Mouse (Mus musculus) midbrain, embryonic 11.5 days (tissue): ENCODE data around the gene Snx1. TPM values are rescaled to one million over a fixed set of nuclear protein-coding genes. Genes with fewer than 3 reads are reported as not detected.
A peak's percentile ranks its signal among the peaks of the same experiment; 100 is the strongest.

Experiments used
- ATAC-seq: fragments of 200-750 bp; cut with Nextera tagmentation; 2 replicates; pipeline ENCODE4 v1.8.0; 2017; ENCODE audit warnings: moderate TSS enrichment, moderate library complexity; ENCODE audit not compliant: low FRiP score
- DNase-seq: peaks from one replicate; pipeline ENCODE4 v3.0.0; 2015; ENCODE audit warnings: low spot score; ENCODE audit errors: missing footprints
- H3K27ac ChIP-seq: fragments of 300-500 bp; sonication (generic); 2 replicates; pipeline ENCODE4 v1.5.1; 2014; ENCODE audit warnings: low read depth, low read length
- H3K27me3 ChIP-seq: fragments of 300-500 bp; sonication (generic); 2 replicates; pipeline ENCODE4 v1.6.1; 2014; ENCODE audit warnings: mild to moderate bottlenecking, low read length, moderate library complexity, mixed read lengths; ENCODE audit not compliant: control insufficient read depth, insufficient read depth
- H3K36me3 ChIP-seq: fragments of 300-500 bp; sonication (generic); 2 replicates; pipeline ENCODE4 v1.6.1; 2014; ENCODE audit warnings: mild to moderate bottlenecking, low read length, moderate library complexity, mixed read lengths; ENCODE audit not compliant: control insufficient read depth, insufficient read depth
- H3K4me1 ChIP-seq: fragments of 300-500 bp; sonication (generic); 2 replicates; pipeline ENCODE4 v1.6.1; 2014; ENCODE audit warnings: low read length; ENCODE audit not compliant: control insufficient read depth, insufficient read depth
- H3K4me2 ChIP-seq: fragments of 300-500 bp; sonication (generic); 2 replicates; pipeline ENCODE4 v1.6.1; 2014; ENCODE audit warnings: mild to moderate bottlenecking, moderate library complexity
- H3K4me3 ChIP-seq: fragments of 300-500 bp; sonication (generic); 2 replicates; pipeline ENCODE4 v1.5.1; 2014; ENCODE audit warnings: low read depth, low read length
- H3K9ac ChIP-seq: fragments of 300-500 bp; sonication (generic); 2 replicates; pipeline ENCODE4 v1.6.1; 2014; ENCODE audit warnings: low read length
- H3K9me3 ChIP-seq: fragments of 300-500 bp; sonication (generic); 2 replicates; pipeline ENCODE4 v1.6.1; 2016; ENCODE audit warnings: low read length; ENCODE audit not compliant: control insufficient read depth
- WGBS: fragments of 180-500 bp; shearing (Covaris S2); extraction: QIAGEN DNeasy Blood & Tissue Kit; methylation state at CpG from one replicate; pipeline ENCODE4 v1.1.7; 2014; 5-methylcytosine and 5-hydroxymethylcytosine counted together
- polyA plus RNA-seq: library from polyadenylated mRNA; unstranded; fragments of >200 nt; fragmentation: Nextera tagmentation; extraction: Ambion mirVana; gene quantifications from 2 replicates; pipeline ENCODE4 v1.2.1, GENCODE M21; 2014

Gene Snx1
- polyA plus RNA-seq, 1 experiment from 2014 or later = 147 TPM

DNA sequence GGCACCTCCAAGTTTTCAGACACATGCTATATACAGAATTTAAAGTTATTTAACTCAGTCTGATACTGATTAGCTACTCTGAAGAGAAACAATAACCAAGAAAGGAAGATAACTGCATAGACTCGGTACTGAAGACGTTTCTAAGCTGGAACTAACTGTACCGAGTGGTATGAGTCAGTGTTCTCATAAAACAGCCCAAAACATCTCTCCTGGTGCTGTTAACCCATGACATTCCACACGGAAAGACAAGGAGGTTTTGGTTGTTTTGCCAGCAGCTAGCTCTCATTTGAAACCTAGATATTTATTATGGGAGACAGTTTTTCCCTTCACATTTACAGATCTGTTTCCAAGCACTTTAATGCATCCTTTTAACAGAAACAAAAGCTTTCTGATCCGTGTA, 2.7 kb downstream of the Snx1 start:
- Histone ChIP-seq H3K27ac (no peak overlapping the region), H3K36me3 (no peaks in the 10 kb centered on the region), H3K9me3 (no peaks in the 10 kb centered on the region), H3K4me1 (peaks cover 23% of the 10 kb centered on the region), H3K4me2 (peak overlapping the region; percentile 73), H3K4me3 (peak overlapping the region; percentile 81), H3K9ac (peak overlapping the region; percentile 88), H3K27me3 (no peaks in the 10 kb centered on the region)
- ATAC-seq = no peak
- DNase-seq = no peak
- WGBS = 30% methylated on average over 5 of the region's 5 CpGs

DNA sequence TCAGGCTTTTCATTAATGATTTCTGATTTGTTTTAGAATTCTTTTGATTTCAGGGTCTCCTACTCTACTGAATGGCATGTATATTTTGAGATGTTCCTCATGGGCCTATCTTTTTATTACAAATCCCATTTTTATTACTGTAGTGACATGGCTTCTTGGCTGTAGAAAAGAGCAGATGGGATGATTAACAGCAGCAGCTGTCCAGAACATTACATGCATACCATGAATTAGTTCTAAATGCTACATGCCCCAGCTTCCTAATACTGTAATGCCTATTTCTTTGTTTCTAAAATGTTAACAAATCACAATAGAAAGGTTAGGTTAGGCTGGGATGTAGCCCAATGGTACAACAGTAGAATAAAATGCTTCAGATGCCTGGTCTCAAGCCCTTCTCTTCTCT, 5.0 kb downstream of the Snx1 start:
- H3K27me3 ChIP-seq = no peaks in the 10 kb centered on the region
- H3K9me3 ChIP-seq = no peaks in the 10 kb centered on the region
- H3K36me3 ChIP-seq = no peaks in the 10 kb centered on the region
- DNase-seq (no peak), ATAC-seq (no peak)
- no peak overlapping the region for H3K9ac ChIP-seq
- H3K4me2 ChIP-seq = no peak overlapping the region
- H3K4me1 ChIP-seq = peaks cover 18% of the 10 kb centered on the region
- no peak overlapping the region for H3K27ac ChIP-seq
- no peak overlapping the region for H3K4me3 ChIP-seq

DNA sequence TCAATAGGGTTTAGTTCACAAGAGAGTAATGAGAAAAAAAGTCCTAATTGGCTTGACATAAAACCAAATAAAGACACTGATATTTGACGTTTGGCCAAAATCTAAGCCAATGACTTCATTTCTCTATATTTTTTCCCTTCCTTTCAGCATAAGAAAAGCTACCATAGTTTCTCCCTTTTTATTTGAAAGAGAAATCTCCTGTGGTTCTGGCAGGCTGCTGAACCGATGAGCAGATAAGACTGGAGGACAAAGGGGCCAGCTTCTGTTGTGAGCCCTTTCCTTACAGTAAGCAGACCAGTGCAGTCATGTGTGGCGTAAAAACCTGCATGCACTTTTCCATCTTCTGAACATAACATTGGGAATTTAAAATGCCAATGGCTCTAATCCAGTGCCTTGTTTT, 5.4 kb downstream of the Snx1 start:
- Histone ChIP-seq H3K9me3 (no peaks in the 10 kb centered on the region), H3K36me3 (no peaks in the 10 kb centered on the region), H3K4me1 (peaks cover 16% of the 10 kb centered on the region), H3K27me3 (no peaks in the 10 kb centered on the region), H3K4me2 (no peak overlapping the region), H3K4me3 (no peak overlapping the region), H3K27ac (no peak overlapping the region), H3K9ac (no peak overlapping the region)
- 83% methylated on average over 3 of the region's 3 CpGs for WGBS
- DNase-seq (no peak), ATAC-seq (no peak)

DNA sequence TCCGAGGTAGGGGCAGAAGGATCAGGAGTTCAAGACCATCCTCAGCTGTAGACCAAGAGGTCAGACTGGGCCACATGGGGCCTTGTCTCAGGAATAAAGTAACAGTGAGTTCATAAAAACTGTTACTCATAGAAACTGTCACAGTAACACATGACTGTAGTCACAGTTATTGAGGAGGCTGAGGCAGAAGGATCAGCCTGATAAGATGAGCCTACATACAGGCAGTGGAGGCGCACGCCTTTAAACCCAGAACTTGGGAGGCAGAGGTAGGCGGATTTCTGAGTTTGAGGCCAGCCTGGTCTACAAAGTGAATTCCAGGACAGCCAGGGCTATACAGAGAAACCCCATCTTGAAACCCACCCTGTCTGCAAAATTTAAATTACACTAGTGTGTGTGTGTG, 6.3 kb downstream of the Snx1 start:
- DNase-seq = no peak
- Histone ChIP-seq H3K4me2 (no peak overlapping the region), H3K4me1 (peaks cover 10% of the 10 kb centered on the region), H3K27ac (no peak overlapping the region), H3K27me3 (no peaks in the 10 kb centered on the region), H3K36me3 (no peaks in the 10 kb centered on the region), H3K4me3 (no peak overlapping the region), H3K9ac (no peak overlapping the region), H3K9me3 (no peaks in the 10 kb centered on the region)
- ATAC-seq = no peak
- whole genome bisulfite sequencing = 92% methylated on average over 4 of the region's 4 CpGs

DNA sequence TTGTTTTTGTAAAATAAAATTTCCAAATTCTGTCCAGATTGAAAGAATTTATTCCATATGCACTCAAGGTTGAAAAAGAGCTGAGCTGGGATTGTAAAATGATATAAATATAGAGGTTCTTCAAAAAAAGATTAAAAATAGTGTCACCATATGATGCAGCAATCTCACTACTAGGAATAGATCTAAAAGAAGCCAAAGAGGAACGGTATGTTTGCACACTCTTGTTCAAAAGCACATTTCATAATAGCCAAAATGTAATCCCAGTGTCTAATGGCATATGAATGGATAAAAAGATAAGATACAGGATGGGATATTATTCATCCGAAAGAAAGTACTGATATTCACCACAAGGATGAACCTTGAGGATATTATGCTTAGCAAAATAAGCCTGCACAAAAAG, 6.9 kb downstream of the Snx1 start:
- DNase-seq (no peak), ATAC-seq (no peak)
- no peak overlapping the region for H3K27ac ChIP-seq
- H3K9me3 ChIP-seq = no peaks in the 10 kb centered on the region
- no peak overlapping the region for H3K9ac ChIP-seq
- H3K4me2 ChIP-seq = no peak overlapping the region
- no peak overlapping the region for H3K4me3 ChIP-seq
- 92% methylated on average over 2 of the region's 2 CpGs for WGBS
- peaks cover 7% of the 10 kb centered on the region for H3K4me1 ChIP-seq
- no peaks in the 10 kb centered on the region for H3K27me3 ChIP-seq
- no peaks in the 10 kb centered on the region for H3K36me3 ChIP-seq

DNA sequence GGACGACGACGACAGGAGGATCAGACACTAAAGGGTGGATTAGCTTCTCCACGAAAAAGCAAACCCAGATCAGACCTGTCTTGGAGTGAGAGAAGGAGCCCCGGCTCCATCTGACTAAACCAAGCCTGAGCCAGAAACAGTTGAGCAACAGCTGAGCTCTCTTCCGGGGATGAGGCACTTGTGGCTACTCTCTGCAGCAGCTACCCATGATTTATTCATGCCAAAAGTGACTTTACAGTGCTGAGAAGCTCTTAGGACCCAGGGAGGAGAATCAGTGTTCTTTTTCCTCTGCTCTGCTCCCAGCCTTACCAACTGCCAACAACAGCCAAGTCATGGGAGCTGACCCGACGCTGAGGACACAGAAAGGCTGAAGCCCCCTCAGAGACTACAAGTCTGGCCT, 9.5 kb downstream of the Snx1 start:
- Histone ChIP-seq H3K36me3 (peaks cover 3% of the 10 kb centered on the region; the same call in 1 of the 2 replicates), H3K9ac (peak overlapping the region; percentile 20; the same call in 1 of the 2 replicates), H3K4me3 (no peak overlapping the region), H3K4me1 (peaks cover 2% of the 10 kb centered on the region; the same call in 1 of the 2 replicates), H3K9me3 (no peaks in the 10 kb centered on the region), H3K27ac (no peak overlapping the region), H3K27me3 (no peaks in the 10 kb centered on the region), H3K4me2 (no peak overlapping the region)
- ATAC-seq (no peak), DNase-seq (no peak)
- 64% methylated on average over 8 of the region's 8 CpGs for WGBS

DNA sequence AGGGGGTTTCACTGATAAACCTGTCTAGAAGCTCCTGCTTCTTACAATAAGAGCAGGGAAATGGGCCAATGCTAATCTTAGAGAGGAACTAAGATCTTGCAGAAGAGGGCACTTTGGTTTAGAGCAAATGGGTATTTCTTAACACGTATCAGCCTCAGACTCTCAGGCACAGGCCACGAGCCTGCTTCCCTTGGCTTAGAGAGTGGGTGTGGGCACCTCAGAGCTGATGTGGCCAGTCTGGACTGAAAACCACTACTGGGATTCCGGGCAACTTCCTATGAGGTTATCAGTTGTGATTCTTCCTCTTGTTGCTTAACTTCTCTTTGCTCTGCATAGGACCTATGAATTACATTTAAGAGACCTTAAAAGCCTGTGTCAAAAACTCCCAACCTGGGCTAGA, 12.0 kb downstream of the Snx1 start:
- Histone ChIP-seq H3K27ac (no peak overlapping the region), H3K9ac (no peak overlapping the region), H3K4me1 (peaks cover 12% of the 10 kb centered on the region), H3K9me3 (no peaks in the 10 kb centered on the region), H3K4me3 (no peak overlapping the region), H3K27me3 (no peaks in the 10 kb centered on the region), H3K36me3 (peaks cover 3% of the 10 kb centered on the region; the same call in 1 of the 2 replicates), H3K4me2 (no peak overlapping the region)
- no peak for ATAC-seq
- DNase-seq = no peak
- 92% methylated on average over 3 of the region's 3 CpGs for WGBS

DNA sequence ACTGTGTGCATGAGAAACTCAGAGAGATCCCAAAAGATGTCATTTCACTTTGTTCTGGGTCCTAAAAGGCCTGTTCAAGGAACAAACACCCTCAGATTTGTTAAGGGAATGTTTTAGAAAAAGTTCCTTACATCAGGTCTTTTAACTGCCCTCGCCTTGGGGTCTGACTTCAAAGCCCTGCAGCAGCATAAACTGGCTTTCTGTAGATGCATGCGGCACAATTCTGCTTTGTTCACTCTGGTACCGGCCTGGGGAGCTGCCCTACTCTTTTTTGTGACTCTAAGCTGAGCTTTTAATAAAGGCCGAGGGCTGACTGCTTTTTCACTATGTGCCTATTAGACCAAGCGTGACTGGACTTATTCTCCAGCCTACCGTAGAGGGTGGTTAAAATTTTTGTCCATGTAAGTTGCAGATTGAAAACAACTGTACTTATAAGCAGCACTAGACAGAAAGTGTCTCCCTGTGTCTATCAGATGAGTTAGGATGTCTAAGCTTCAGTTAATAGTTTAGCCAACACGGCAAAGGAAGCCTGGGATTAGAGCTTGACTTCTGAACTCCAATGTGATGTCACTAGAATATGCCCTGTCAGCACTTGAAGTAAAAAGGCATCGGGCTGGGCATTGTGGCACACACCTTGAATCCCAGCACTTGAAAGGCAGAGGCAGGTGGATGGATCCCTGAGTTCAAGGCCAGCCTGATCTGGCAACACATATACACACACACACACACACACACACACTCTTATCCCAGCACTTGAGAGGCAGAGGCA, 15.6 kb downstream of the Snx1 start:
- peaks cover 9% of the 10 kb centered on the region for H3K4me1 ChIP-seq
- no peak overlapping the region for H3K9ac ChIP-seq
- H3K27ac ChIP-seq = peak overlapping the region; percentile 38
- ATAC-seq = no peak
- DNase-seq = no peak
- no peaks in the 10 kb centered on the region for H3K27me3 ChIP-seq
- peaks cover 15% of the 10 kb centered on the region for H3K36me3 ChIP-seq
- no peak overlapping the region for H3K4me2 ChIP-seq
- no peaks in the 10 kb centered on the region for H3K9me3 ChIP-seq
- no peak overlapping the region for H3K4me3 ChIP-seq
- 41% methylated on average over 8 of the region's 8 CpGs for WGBS

DNA sequence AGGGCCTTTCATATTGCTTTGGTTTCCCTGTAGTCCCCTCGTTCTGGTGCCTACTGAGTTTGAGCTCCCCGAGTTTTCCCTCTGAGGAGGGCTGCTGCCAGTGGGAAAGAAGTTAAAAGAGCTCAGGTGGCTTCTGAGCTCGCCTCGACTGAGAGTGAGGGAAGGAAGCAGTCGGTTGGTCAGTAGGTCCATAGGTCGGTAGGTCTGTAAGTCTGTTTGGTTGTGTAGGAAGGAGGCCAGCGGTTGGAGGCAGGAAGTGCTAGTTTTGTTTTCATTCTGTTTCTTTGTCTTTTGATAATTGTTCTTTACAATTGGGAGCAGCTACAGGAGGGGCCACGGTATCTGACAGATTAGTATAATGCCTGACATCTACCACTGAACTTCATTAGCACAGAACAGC, 16.3 kb downstream of the Snx1 start:
- H3K4me3 ChIP-seq = no peak overlapping the region
- H3K4me1 ChIP-seq = peaks cover 9% of the 10 kb centered on the region
- H3K27me3 ChIP-seq = no peaks in the 10 kb centered on the region
- no peak for ATAC-seq
- H3K27ac ChIP-seq = peak overlapping the region; percentile 38
- H3K36me3 ChIP-seq = peaks cover 15% of the 10 kb centered on the region
- no peak overlapping the region for H3K9ac ChIP-seq
- no peak for DNase-seq
- no peaks in the 10 kb centered on the region for H3K9me3 ChIP-seq
- 60% methylated on average over 8 of the region's 8 CpGs for WGBS
- no peak overlapping the region for H3K4me2 ChIP-seq
